Mouse (Mus musculus): ENCODE results near the gene Smarcd1.

GRCm38 (mm10) chr15:99725341-99726155, 23.6 kb downstream of the Smarcd1 start, which contains the start of gene Cox14:
- peak; percentile 83 for TF ChIP-seq CTCF (IDR thresholded peaks at IDR 0.05)
- peak; percentile 91 for TF ChIP-seq POLR2A (IDR thresholded peaks at IDR 0.05; ENCODE audit: insufficient read depth, low read depth, low read length)
